Mouse (Mus musculus): ENCODE measurements around the gene Fig4. TPM values are rescaled to one million over a fixed set of nuclear protein-coding genes. Genes with fewer than 3 reads are reported as not detected.

The Fig4 gene
- polyA plus RNA-seq (2015; fragmentation: Nextera tagmentation; extraction: Ambion mirVana): 10.1 and 11.4 TPM in 2 replicates

DNA sequence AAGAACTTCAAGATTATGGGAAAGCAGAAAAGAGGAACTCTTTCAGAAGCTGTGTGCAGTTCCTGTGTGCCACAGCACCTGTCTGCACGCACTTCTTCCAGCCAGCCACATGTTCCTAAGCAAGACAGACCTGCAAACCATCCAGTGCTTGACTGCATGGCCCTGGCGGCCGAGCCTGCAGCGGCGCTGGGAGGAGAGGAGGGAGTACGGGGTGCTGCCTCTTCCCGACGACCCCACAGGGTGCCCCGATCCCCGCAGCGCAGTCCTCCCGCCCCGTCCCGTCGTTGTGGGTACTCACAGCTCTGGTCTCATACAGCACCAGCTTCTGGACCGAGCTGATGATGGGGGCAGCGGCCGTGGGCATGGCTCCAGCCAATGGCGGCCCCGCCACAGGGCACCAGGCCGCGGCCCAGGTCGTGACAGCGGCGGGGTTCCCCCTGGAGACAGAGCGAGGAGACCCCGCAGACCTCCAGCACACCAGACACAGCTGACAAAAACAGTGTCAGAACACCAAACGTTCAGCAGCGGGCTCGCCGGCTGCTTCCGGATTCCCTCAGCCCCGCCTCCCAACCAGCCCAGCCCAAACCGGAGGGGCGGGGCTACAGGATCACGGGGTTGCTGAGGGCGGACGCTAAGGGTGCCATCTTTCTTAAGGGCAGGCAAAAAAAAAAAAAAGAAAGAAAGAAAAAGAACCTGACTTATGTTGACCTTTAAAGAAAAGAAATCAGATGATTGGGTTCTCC lies at the start of gene Fig4:
TSS of gene Fig4 (minus strand) at position 572 of the 743 bp plus-strand sequence.
- peak; percentile 95 for ATAC-seq (ENCODE audit: low FRiP score, low TSS enrichment)

DNA sequence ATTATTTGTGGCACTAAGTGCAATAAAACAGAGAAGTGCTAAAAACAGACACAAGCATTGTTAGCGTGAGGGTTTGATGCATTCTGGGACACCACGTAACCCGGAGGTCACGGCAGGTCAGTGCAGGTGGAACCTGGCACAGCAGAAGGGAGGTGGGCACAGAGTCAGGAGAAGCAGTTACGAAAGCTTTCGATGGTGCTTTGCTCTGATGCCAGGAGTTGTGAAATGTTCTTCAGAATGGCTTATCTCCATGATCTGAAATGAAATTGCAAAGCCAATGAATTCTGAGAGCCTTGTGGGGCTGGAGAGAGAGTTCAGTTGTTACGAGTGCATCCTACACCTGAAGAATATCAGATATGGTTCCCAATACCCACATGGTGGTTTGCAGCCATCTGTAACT lies 38.3 kb upstream of the Fig4 start:
- no peak overlapping the region for H3K4me2 ChIP-seq (replicated peaks; ENCODE audit: low read depth)
- 80% methylated on average over 7 of the region's 7 CpGs for WGBS
- no peaks in the 10 kb centered on the region for H3K9me3 ChIP-seq (ENCODE audit: control insufficient read depth, low read length)
- no peaks in the 10 kb centered on the region for H3K4me1 ChIP-seq (replicated peaks; ENCODE audit: control insufficient read depth, insufficient read depth)
- no peak overlapping the region for H3K9ac ChIP-seq (ENCODE audit: low read length)
- ATAC-seq (ENCODE audit: low FRiP score, low TSS enrichment): no peak
- DNase-seq (ENCODE audit: low spot score): no peak
- no peak overlapping the region for H3K27ac ChIP-seq (replicated peaks)
- TF ChIP-seq CTCF (IDR thresholded peaks at IDR 0.05; ENCODE audit: low read depth) (no peak), EP300 (optimal IDR thresholded peaks at IDR 0.05) (no peak)
- H3K36me3 ChIP-seq (ENCODE audit: control insufficient read depth, insufficient read depth, low read length): no peaks in the 10 kb centered on the region
- H3K27me3 ChIP-seq (ENCODE audit: control insufficient read depth, insufficient read depth, low read length): no peaks in the 10 kb centered on the region
- no peak overlapping the region for H3K4me3 ChIP-seq (ENCODE audit: low read depth, low read length)

More for the DNA sequence above, at the start of gene Fig4:
- DNase-seq (ENCODE audit: low spot score): peak; percentile 89
- Histone ChIP-seq H3K27ac (replicated peaks) (peak within 1 kb of the TSS; percentile 84), H3K9me3 (ENCODE audit: control insufficient read depth, low read length) (no peaks in the 10 kb centered on the region), H3K9ac (ENCODE audit: low read length) (peak within 1 kb of the TSS; percentile 87), H3K4me3 (ENCODE audit: low read depth, low read length) (peak within 1 kb of the TSS; percentile 92), H3K36me3 (ENCODE audit: control insufficient read depth, insufficient read depth, low read length) (no peaks in the 10 kb centered on the region), H3K4me1 (replicated peaks; ENCODE audit: control insufficient read depth, insufficient read depth) (no peaks in the 10 kb centered on the region), H3K27me3 (ENCODE audit: control insufficient read depth, insufficient read depth, low read length) (no peaks in the 10 kb centered on the region), H3K4me2 (replicated peaks; ENCODE audit: low read depth) (peak within 1 kb of the TSS; percentile 95)
- TF ChIP-seq EP300 (optimal IDR thresholded peaks at IDR 0.05) (no peak), CTCF (IDR thresholded peaks at IDR 0.05; ENCODE audit: low read depth) (peak; percentile 16)
- 1% methylated on average over 38 of the region's 38 CpGs for WGBS

DNA sequence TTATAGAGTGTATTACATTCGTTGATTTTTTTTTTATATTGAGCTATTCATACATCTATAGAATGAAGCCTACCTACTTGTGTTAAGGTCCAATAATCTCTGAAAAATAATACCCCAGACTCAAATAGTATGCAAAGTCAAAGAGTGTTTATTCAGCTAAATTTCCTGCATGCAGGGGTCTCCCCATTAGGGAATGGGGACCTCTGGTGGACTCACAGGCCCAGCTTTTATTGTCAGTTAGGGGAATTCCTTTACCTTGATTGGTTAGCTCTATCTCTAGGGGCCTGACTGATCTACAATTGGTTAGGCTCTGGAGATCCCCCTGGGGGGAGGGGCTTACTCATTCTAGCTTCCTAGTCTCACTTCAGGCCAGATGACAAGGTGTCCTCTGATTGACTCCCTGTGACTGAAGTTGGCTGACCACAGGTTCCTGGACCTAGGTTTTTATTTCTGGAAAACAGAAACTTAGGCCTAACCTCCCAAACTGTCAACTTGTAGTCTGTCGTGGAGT lies 29.5 kb upstream of the Fig4 start:
- Histone ChIP-seq H3K36me3 (ENCODE audit: control insufficient read depth, insufficient read depth, low read length) (no peaks in the 10 kb centered on the region), H3K4me2 (replicated peaks; ENCODE audit: low read depth) (no peak overlapping the region), H3K4me1 (replicated peaks; ENCODE audit: control insufficient read depth, insufficient read depth) (no peaks in the 10 kb centered on the region), H3K9ac (ENCODE audit: low read length) (no peak overlapping the region), H3K27me3 (ENCODE audit: control insufficient read depth, insufficient read depth, low read length) (no peaks in the 10 kb centered on the region), H3K4me3 (ENCODE audit: low read depth, low read length) (no peak overlapping the region), H3K9me3 (ENCODE audit: control insufficient read depth, low read length) (no peaks in the 10 kb centered on the region), H3K27ac (replicated peaks) (no peak overlapping the region)
- DNase-seq (ENCODE audit: low spot score) (no peak), ATAC-seq (ENCODE audit: low FRiP score, low TSS enrichment) (no peak)
- WGBS: 79% methylated on average over 2 of the region's 2 CpGs
- TF ChIP-seq CTCF (IDR thresholded peaks at IDR 0.05; ENCODE audit: low read depth) (no peak), EP300 (optimal IDR thresholded peaks at IDR 0.05) (no peak)

DNA sequence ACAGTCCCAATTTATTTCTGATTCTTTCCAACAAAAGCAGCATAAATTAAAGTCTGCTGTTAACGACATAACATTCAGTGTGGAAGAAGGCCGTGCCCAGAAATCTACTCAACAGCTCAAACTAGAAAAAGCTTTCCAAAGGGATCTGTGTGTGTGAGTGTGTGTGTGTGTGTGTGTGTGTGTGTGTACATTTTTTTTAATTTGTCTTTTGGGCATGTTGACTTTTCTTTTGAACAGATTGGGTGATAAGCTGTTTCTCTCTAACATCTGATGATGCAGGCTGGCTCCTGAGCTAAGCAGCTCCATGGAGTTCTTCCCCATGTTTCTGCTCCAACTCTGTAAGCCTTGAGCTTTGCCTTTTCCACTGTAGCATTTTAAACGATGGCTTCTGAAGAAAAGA lies 12.8 kb upstream of the Fig4 start:
- Histone ChIP-seq H3K27ac (replicated peaks) (no peak overlapping the region), H3K4me2 (replicated peaks; ENCODE audit: low read depth) (no peak overlapping the region), H3K9me3 (ENCODE audit: control insufficient read depth, low read length) (no peaks in the 10 kb centered on the region), H3K27me3 (ENCODE audit: control insufficient read depth, insufficient read depth, low read length) (no peaks in the 10 kb centered on the region), H3K4me3 (ENCODE audit: low read depth, low read length) (no peak overlapping the region), H3K4me1 (replicated peaks; ENCODE audit: control insufficient read depth, insufficient read depth) (no peaks in the 10 kb centered on the region), H3K36me3 (ENCODE audit: control insufficient read depth, insufficient read depth, low read length) (no peaks in the 10 kb centered on the region), H3K9ac (ENCODE audit: low read length) (no peak overlapping the region)
- DNase-seq (ENCODE audit: low spot score) (no peak), ATAC-seq (ENCODE audit: low FRiP score, low TSS enrichment) (no peak)
- WGBS: 73% methylated on average over 3 of the region's 3 CpGs
- TF ChIP-seq EP300 (optimal IDR thresholded peaks at IDR 0.05): no peak
- TF ChIP-seq CTCF (IDR thresholded peaks at IDR 0.05; ENCODE audit: low read depth): no peak

DNA sequence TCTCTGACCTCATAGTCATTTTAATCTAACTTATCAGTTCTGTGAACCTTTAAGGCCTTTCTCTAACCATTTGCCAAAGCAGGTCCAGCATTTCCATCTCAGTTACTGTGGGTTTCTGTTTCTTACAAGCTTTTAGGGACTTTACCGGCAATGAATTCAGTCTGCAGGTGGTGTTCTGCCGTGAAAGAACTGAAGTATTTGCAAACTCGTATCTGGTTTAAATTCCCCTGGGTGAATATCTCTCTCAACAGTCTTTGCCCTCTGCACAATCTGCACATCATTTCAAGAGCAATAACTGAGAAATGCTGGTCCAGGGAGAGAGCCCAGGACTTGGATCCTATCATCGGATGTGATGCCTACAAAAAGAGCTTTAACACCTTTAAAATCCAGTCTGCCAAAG lies 5.1 kb upstream of the Fig4 start:
- TF ChIP-seq EP300 (optimal IDR thresholded peaks at IDR 0.05): no peak
- no peak for TF ChIP-seq CTCF (IDR thresholded peaks at IDR 0.05; ENCODE audit: low read depth)
- 87% methylated on average over 4 of the region's 4 CpGs for WGBS
- H3K27me3 ChIP-seq (ENCODE audit: control insufficient read depth, insufficient read depth, low read length): no peaks in the 10 kb centered on the region
- H3K36me3 ChIP-seq (ENCODE audit: control insufficient read depth, insufficient read depth, low read length): no peaks in the 10 kb centered on the region
- H3K4me3 ChIP-seq (ENCODE audit: low read depth, low read length): no peak overlapping the region
- ATAC-seq (ENCODE audit: low FRiP score, low TSS enrichment) (no peak), DNase-seq (ENCODE audit: low spot score) (no peak)
- H3K4me1 ChIP-seq (replicated peaks; ENCODE audit: control insufficient read depth, insufficient read depth): no peaks in the 10 kb centered on the region
- H3K9me3 ChIP-seq (ENCODE audit: control insufficient read depth, low read length): no peaks in the 10 kb centered on the region
- no peak overlapping the region for H3K4me2 ChIP-seq (replicated peaks; ENCODE audit: low read depth)
- H3K27ac ChIP-seq (replicated peaks): no peak overlapping the region
- H3K9ac ChIP-seq (ENCODE audit: low read length): no peak overlapping the region

DNA sequence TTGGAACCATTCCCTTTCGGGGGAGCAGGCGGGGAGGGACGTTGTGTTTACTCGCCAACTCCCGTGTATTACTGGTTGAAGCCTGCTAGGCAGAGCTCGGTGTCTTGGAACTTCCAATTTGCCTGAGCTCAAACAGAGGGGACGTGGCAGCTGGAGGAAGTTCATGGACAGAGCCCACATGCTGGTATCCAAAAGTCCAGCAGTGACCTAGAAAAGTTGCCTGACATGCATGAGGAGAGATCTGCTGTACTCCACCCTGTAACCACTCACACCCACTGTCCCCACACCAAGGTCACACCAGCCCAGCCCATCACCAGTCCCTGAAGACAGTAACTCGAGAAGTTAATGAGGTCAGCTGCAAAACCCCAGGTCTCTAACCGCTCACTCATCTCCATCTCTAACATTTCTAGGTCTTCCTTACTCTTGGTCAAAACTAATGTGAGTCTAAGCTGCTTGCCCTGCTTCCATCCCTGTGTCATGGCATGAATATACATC lies 1.9 kb upstream of the Fig4 start:
- no peaks in the 10 kb centered on the region for H3K9me3 ChIP-seq (ENCODE audit: control insufficient read depth, low read length)
- H3K4me3 ChIP-seq (ENCODE audit: low read depth, low read length): no peak overlapping the region
- TF ChIP-seq CTCF (IDR thresholded peaks at IDR 0.05; ENCODE audit: low read depth): no peak
- TF ChIP-seq EP300 (optimal IDR thresholded peaks at IDR 0.05): no peak
- DNase-seq (ENCODE audit: low spot score) (no peak), ATAC-seq (ENCODE audit: low FRiP score, low TSS enrichment) (no peak)
- no peaks in the 10 kb centered on the region for H3K36me3 ChIP-seq (ENCODE audit: control insufficient read depth, insufficient read depth, low read length)
- no peaks in the 10 kb centered on the region for H3K27me3 ChIP-seq (ENCODE audit: control insufficient read depth, insufficient read depth, low read length)
- H3K4me1 ChIP-seq (replicated peaks; ENCODE audit: control insufficient read depth, insufficient read depth): no peaks in the 10 kb centered on the region
- H3K9ac ChIP-seq (ENCODE audit: low read length): no peak overlapping the region
- no peak overlapping the region for H3K27ac ChIP-seq (replicated peaks)
- H3K4me2 ChIP-seq (replicated peaks; ENCODE audit: low read depth): no peak overlapping the region
- whole genome bisulfite sequencing: 58% methylated on average over 9 of the region's 9 CpGs

Measured in stomach, postnatal 0 days (tissue).